Mouse (Mus musculus) MEL (cell line): Measurements from ENCODE around the gene Trim27. TPM values are rescaled to one million over a fixed set of nuclear protein-coding genes. Genes with fewer than 3 reads are reported as not detected.

Experiments
- DNase-seq: peaks from one replicate; pipeline ENCODE4 v3.0.0; 2011; ENCODE audit warnings: low read depth, low spot score
- H3K27ac ChIP-seq: 2 replicates; pipeline ENCODE4 v1.5.1; 2012; ENCODE audit warnings: low read depth, mild to moderate bottlenecking, control low read depth, low read length, moderate library complexity; ENCODE audit not compliant: control insufficient read depth
- H3K27me3 ChIP-seq, 2 experiments: fragments of 150-350 bp in 1 of 2; sonication (generic) in 1 of 2; 2 replicates each; pipeline ENCODE4 v1.6.1; 2012; ENCODE audit warnings: low read length in 2 of 2, mild to moderate bottlenecking in 2 of 2, improper control_type of control experiment in 1 of 2, moderate library complexity in 1 of 2; ENCODE audit not compliant: insufficient read depth in 2 of 2, control insufficient read depth in 1 of 2
- H3K36me3 ChIP-seq, 2 experiments: 2 replicates each; pipeline ENCODE4 v1.6.1; 2012 to 2014; ENCODE audit warnings: low read length in 2 of 2, improper control_type of control experiment in 1 of 2, inconsistent platforms in 1 of 2, mild to moderate bottlenecking in 1 of 2; ENCODE audit not compliant: insufficient read depth in 2 of 2, control insufficient read depth in 1 of 2
- H3K4me1 ChIP-seq, 2 experiments: fragments of 150-350 bp in 1 of 2; sonication (generic) in 1 of 2; 2 replicates each; pipeline ENCODE4 v1.6.1; 2012; ENCODE audit warnings: low read length in 2 of 2, improper control_type of control experiment in 1 of 2, mild to moderate bottlenecking in 1 of 2; ENCODE audit not compliant: insufficient read depth in 2 of 2, control insufficient read depth in 1 of 2
- H3K4me3 ChIP-seq, 2 experiments: fragments of 150-350 bp in 1 of 2; sonication (generic) in 1 of 2; 2 replicates each; pipeline ENCODE4 v1.5.1; 2012; ENCODE audit warnings: low read depth in 2 of 2, low read length in 2 of 2, mild to moderate bottlenecking in 2 of 2, moderate library complexity in 2 of 2, control low read depth in 1 of 2, improper control_type of control experiment in 1 of 2; ENCODE audit not compliant: control insufficient read depth in 1 of 2, insufficient read depth in 1 of 2
- H3K79me2 ChIP-seq: 2 replicates; pipeline ENCODE4 v1.6.1; 2012; ENCODE audit warnings: mild to moderate bottlenecking, low read length, moderate library complexity; ENCODE audit not compliant: control insufficient read depth, poor library complexity, insufficient read depth
- H3K9ac ChIP-seq: 2 replicates; pipeline ENCODE4 v1.6.1; 2012; ENCODE audit warnings: low read depth, mild to moderate bottlenecking, control low read depth, low read length, moderate library complexity; ENCODE audit not compliant: control insufficient read depth, poor library complexity, severe bottlenecking
- H3K9me3 ChIP-seq: fragments of 150-350 bp; sonication (generic); replicated peaks from 2 replicates; pipeline ENCODE4 v1.6.1; 2012; ENCODE audit warnings: mild to moderate bottlenecking, low read length, improper control_type of control experiment, moderate library complexity; ENCODE audit not compliant: insufficient read depth
- BHLHE40 ChIP-seq: IDR thresholded peaks from 2 replicates; pipeline ENCODE4 v1.6.1; 2012; ENCODE audit warnings: low read depth, mild to moderate bottlenecking, inconsistent platforms, low read length, improper control_type of control experiment, borderline replicate concordance
- CTCF ChIP-seq, 3 experiments: IDR thresholded peaks in 2 of 3; conservative IDR thresholded peaks in 1 of 3; 2 replicates each; pipeline ENCODE4 v1.5.1; 2011 to 2012; ENCODE audit warnings: low read length in 3 of 3, low read depth in 2 of 3, mild to moderate bottlenecking in 2 of 3, improper control_type of control experiment in 1 of 3, inconsistent platforms in 1 of 3, mixed read lengths in 1 of 3, moderate library complexity in 1 of 3; ENCODE audit not compliant: control insufficient read depth in 1 of 3, insufficient read depth in 1 of 3, poor library complexity in 1 of 3, severe bottlenecking in 1 of 3
- E2F4 ChIP-seq: IDR thresholded peaks from 2 replicates; pipeline ENCODE4 v1.6.1; 2011; ENCODE audit warnings: low read depth, low read length, improper control_type of control experiment, borderline replicate concordance
- ELF1 ChIP-seq: IDR thresholded peaks from 2 replicates; pipeline ENCODE4 v1.6.1; 2014; ENCODE audit warnings: low read depth, mild to moderate bottlenecking, inconsistent platforms, low read length, improper control_type of control experiment, moderate library complexity
- ETS1 ChIP-seq: IDR thresholded peaks from 2 replicates; pipeline ENCODE4 v1.6.1; 2012; ENCODE audit warnings: low read depth, mild to moderate bottlenecking, inconsistent platforms, low read length, improper control_type of control experiment, moderate library complexity
- HCFC1 ChIP-seq: IDR thresholded peaks from 2 replicates; pipeline ENCODE4 v1.6.1; 2012; ENCODE audit warnings: low read depth, mild to moderate bottlenecking, inconsistent platforms, low read length, improper control_type of control experiment, moderate library complexity
- JUND ChIP-seq: IDR thresholded peaks from 2 replicates; pipeline ENCODE4 v1.6.1; 2011; ENCODE audit warnings: low read depth, mild to moderate bottlenecking, improper control_type of control experiment, low read length
- KAT2A ChIP-seq: conservative IDR thresholded peaks from 2 replicates; pipeline ENCODE4 v1.6.1; 2012; ENCODE audit warnings: low read depth, low read length, improper control_type of control experiment, inconsistent platforms
- MAX ChIP-seq: IDR thresholded peaks from 2 replicates; pipeline ENCODE4 v1.6.1; 2011; ENCODE audit warnings: low read length, improper control_type of control experiment
- MAZ ChIP-seq: IDR thresholded peaks from 2 replicates; pipeline ENCODE4 v1.6.1; 2012; ENCODE audit warnings: low read depth, mild to moderate bottlenecking, inconsistent platforms, low read length, improper control_type of control experiment
- NRF1 ChIP-seq: IDR thresholded peaks from 2 replicates; pipeline ENCODE4 v1.6.1; 2014; ENCODE audit warnings: low read depth, mild to moderate bottlenecking, inconsistent platforms, low read length, improper control_type of control experiment, moderate library complexity; ENCODE audit not compliant: poor library complexity, insufficient read depth, severe bottlenecking
- POLR2AphosphoS5 ChIP-seq: IDR thresholded peaks from 2 replicates; pipeline ENCODE4 v1.6.1; 2012; ENCODE audit warnings: low read depth, borderline replicate concordance, mild to moderate bottlenecking, inconsistent platforms, low read length, moderate library complexity, mixed read lengths
- SMC3 ChIP-seq: IDR thresholded peaks from 2 replicates; pipeline ENCODE4 v1.6.1; 2011; ENCODE audit warnings: low read depth, low read length, improper control_type of control experiment
- TBP ChIP-seq: IDR thresholded peaks from 2 replicates; pipeline ENCODE4 v1.8.0; 2011; ENCODE audit warnings: low read depth, low read length, improper control_type of control experiment
- UBTF ChIP-seq: IDR thresholded peaks from 2 replicates; pipeline ENCODE4 v1.6.1; 2012; ENCODE audit warnings: low read depth, mild to moderate bottlenecking, inconsistent platforms, low read length, improper control_type of control experiment, moderate library complexity, borderline replicate concordance; ENCODE audit not compliant: insufficient read depth
- USF1 ChIP-seq: IDR thresholded peaks from 2 replicates; pipeline ENCODE4 v1.6.1; 2014; ENCODE audit warnings: low read depth, mild to moderate bottlenecking, inconsistent platforms, low read length, improper control_type of control experiment, moderate library complexity
- USF2 ChIP-seq, 2 experiments: IDR thresholded peaks; 2 replicates each; pipeline ENCODE4 v1.6.1; 2011 to 2012; ENCODE audit warnings: improper control_type of control experiment in 2 of 2, low read length in 2 of 2, borderline replicate concordance in 1 of 2, inconsistent platforms in 1 of 2, low read depth in 1 of 2, mild to moderate bottlenecking in 1 of 2; ENCODE audit not compliant: insufficient read depth in 1 of 2
- ZC3H11A ChIP-seq: IDR thresholded peaks from 2 replicates; pipeline ENCODE4 v1.6.1; 2012; ENCODE audit warnings: low read depth, mild to moderate bottlenecking, inconsistent platforms, low read length, improper control_type of control experiment
- ZMIZ1 ChIP-seq: IDR thresholded peaks from 2 replicates; pipeline ENCODE4 v1.6.1; 2012; ENCODE audit warnings: low read depth, mild to moderate bottlenecking, inconsistent platforms, low read length, improper control_type of control experiment, moderate library complexity
- polyA plus RNA-seq, 2 experiments: library from polyadenylated mRNA; stranded (reverse) in 1 of 2; unstranded in 1 of 2; fragments of >175 nt in 1 of 2; fragments of >200 nt in 1 of 2; gene quantifications; 2 replicates each; pipeline versions ENCODE4 v1.2.1 to v1.2.4; 2012; ENCODE audit warnings: low replicate concordance in 2 of 2, low read depth in 1 of 2; ENCODE audit not compliant: insufficient read length in 2 of 2, insufficient read depth in 1 of 2, missing spikeins in 1 of 2
- total RNA-seq: library from RNA; depleted of rRNA; stranded (reverse); fragments of 300-350 nt; gene quantifications from 2 replicates; pipeline ENCODE4 v1.2.3, GENCODE M21; 2012

Trim27 gene
- total and polyA plus RNA-seq, 3 experiments: 258 to 339 (median 311) TPM

DNA sequence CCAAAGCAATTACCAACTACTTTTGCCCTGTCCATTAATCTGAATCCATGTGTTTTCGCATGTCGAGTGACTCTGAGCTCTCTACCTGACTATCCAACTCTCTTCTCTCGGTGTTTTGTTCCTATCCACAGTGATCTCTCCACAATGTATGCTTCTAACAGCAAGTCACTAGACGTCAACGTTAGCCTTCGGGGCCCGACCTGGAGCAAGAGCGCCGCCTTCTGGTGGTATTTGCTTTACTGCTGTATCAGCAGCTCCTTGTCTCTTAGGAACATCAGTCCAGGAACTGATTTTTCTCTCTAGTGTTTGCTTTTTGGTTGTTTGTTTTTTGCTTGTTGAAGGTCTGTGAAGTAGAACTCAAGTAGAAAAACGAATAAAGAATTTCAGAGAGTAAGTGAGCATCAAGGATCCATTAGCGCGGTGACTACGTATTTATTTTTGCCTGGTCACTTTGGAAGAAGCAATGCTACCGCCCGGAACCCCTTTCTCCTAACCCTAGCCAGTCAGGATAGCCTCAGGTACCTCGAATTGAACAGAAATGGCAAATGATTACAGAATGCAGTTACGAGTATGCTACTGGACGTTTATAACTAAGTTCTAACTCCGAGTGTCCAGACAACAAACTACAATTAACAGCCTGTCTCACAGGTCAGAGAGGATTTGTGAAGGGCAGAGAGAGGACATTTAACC lies 20.3 kb upstream of the Trim27 start:
- H3K4me1 ChIP-seq: peaks cover 3 to 5% of the 10 kb centered on the region in 2 experiments; a peak in 2 of 4 replicates
- H3K9me3 ChIP-seq: no peaks in the 10 kb centered on the region
- H3K27me3 ChIP-seq: peaks cover 8 to 9% of the 10 kb centered on the region in 2 experiments
- no peak overlapping the region for H3K27ac ChIP-seq
- TF ChIP-seq CTCF (IDR thresholded peaks at IDR 0.05 in 2 of 3, conservative IDR thresholded peaks at IDR 0.05 in 1 of 3; ENCODE audit: control insufficient read depth in 1 of 3, insufficient read depth in 1 of 3, low read depth in 2 of 3, low read length in 3 of 3, poor library complexity in 1 of 3, severe bottlenecking in 1 of 3) (peak in 2 of 3 experiments; percentile 97 to 98; a peak in 4 of 6 replicates), MAX (no peak), JUND (no peak), KAT2A (no peak), E2F4 (no peak), ZMIZ1 (no peak), ZC3H11A (no peak), BHLHE40 (no peak), HCFC1 (no peak)
- peaks cover 0 to 2% of the 10 kb centered on the region in 2 experiments; a peak in 2 of 4 replicates for H3K36me3 ChIP-seq
- no peaks in the 10 kb centered on the region; the same call in 1 of the 2 replicates for H3K79me2 ChIP-seq
- no peak overlapping the region for H3K9ac ChIP-seq
- DNase-seq: peak; percentile 95
- H3K4me3 ChIP-seq: peak overlapping the region; percentile 56 to 60

DNA sequence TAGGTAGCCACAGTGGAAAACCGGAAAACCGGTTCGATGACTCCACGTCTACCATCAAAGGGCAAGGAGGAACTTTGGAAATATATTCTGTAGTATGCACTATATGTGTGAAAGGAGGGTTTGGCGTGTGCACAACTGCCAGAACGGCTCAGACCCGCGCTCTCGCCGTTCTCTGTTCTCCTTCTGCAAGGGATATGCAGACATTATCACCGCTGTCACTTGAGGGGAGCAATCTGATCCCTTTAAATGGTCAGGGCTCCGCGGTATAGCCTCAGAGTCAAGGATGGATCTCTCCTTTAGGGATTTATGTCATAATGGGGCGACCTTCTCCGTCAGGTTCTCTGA lies 19.8 kb upstream of the Trim27 start:
- H3K79me2 ChIP-seq: no peaks in the 10 kb centered on the region; the same call in 1 of the 2 replicates
- no peak overlapping the region for H3K27ac ChIP-seq
- H3K36me3 ChIP-seq: peaks cover 0 to 2% of the 10 kb centered on the region in 2 experiments; a peak in 2 of 4 replicates
- DNase-seq: peak; percentile 70
- peak overlapping the region; percentile 56 to 60 for H3K4me3 ChIP-seq
- no peaks in the 10 kb centered on the region for H3K9me3 ChIP-seq
- peaks cover 3 to 8% of the 10 kb centered on the region in 2 experiments; a peak in 2 of 4 replicates for H3K4me1 ChIP-seq
- peaks cover 7 to 9% of the 10 kb centered on the region in 2 experiments for H3K27me3 ChIP-seq
- peak overlapping the region; percentile 17 for H3K9ac ChIP-seq
- no peak for TF ChIP-seq ELF1
- TF ChIP-seq UBTF: peak; percentile 43; the same call in 1 of the 2 replicates
- TF ChIP-seq TBP: 0 out of 2 replicates have a peak, but pooled peaks have one; percentile 21

DNA sequence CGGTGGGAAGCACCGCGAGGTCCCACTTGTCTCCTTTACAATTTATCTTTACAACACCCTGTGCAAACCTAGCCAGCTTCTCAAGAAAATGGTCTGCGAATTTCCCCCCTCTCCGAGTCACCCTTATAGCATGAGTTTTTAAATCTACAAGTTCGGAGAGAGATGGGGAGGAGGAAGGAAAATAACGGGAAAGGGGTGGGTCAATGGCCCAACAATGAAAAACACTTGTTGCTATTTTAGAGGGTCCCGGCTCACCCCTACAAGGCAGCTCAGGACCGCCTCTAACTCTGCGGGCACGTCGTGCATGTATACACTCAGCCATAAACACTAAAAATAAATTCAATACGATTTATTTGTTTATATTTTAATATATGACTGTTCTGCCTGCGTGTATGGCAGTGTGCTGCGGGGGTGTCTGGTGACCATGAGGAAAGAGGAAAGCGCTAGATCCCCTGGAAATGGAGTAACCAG lies 19.2 kb upstream of the Trim27 start:
- Histone ChIP-seq H3K4me3 (peak overlapping the region; percentile 56 to 60), H3K27me3 (peaks cover 4 to 9% of the 10 kb centered on the region in 2 experiments; a peak in 3 of 4 replicates), H3K27ac (no peak overlapping the region)
- no peak for TF ChIP-seq KAT2A
- TF ChIP-seq ETS1: no peak
- TF ChIP-seq USF2 (IDR thresholded peaks at IDR 0.05; ENCODE audit: borderline replicate concordance in 1 of 2, insufficient read depth in 1 of 2, low read depth in 1 of 2, low read length in 2 of 2): no peak
- no peak for TF ChIP-seq NRF1
- TF ChIP-seq USF1: no peak
- TF ChIP-seq SMC3: no peak
- no peak for TF ChIP-seq POLR2AphosphoS5
- no peak for TF ChIP-seq CTCF (IDR thresholded peaks at IDR 0.05 in 2 of 3, conservative IDR thresholded peaks at IDR 0.05 in 1 of 3; ENCODE audit: control insufficient read depth in 1 of 3, insufficient read depth in 1 of 3, low read depth in 2 of 3, low read length in 3 of 3, poor library complexity in 1 of 3, severe bottlenecking in 1 of 3)
- no peak for TF ChIP-seq ZMIZ1
- TF ChIP-seq MAZ: no peak
- TF ChIP-seq, all 39 proteins: peak for 0
- Histone ChIP-seq H3K9ac (peak overlapping the region; percentile 63), H3K9me3 (no peaks in the 10 kb centered on the region), H3K4me1 (peaks cover 3 to 8% of the 10 kb centered on the region in 2 experiments; a peak in 2 of 4 replicates), H3K36me3 (peaks cover 0 to 2% of the 10 kb centered on the region in 2 experiments; a peak in 2 of 4 replicates), H3K79me2 (no peaks in the 10 kb centered on the region; the same call in 1 of the 2 replicates)
- peak; percentile 67 for DNase-seq
